Mouse (Mus musculus) brain, embryonic 18.5 days (tissue): Measurements from ENCODE around the gene Vmn2r88.
"Not testable (repeated sequence)": the region's sequence is repeated elsewhere in the genome, so short reads cannot be mapped to it uniquely, and the experiment has no call there.

Experiments used
- DNase-seq: peaks from one replicate; pipeline ENCODE4 v3.0.0-alpha.2; 2012; ENCODE audit warnings: low read depth, low spot score

Gene Vmn2r88

DNA sequence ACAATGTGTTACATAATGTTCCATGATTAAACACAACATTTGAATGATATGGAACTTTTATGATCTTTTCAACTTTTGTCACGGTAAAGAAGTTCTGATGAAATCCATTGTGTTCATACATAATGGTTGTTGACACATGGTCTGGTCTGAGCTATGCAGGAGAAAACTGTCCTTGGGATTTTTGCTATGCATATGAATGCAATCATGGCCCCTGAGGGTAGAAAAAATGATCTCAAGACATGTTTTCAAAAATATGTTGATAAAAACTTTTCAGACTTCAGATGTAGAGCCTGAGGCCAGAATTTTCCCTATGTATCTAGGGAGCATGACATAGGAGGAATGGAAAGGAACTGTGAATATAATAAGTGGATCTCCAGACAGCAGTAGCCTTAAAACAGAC is at the start of gene Vmn2r88:
Gene Vmn2r88, plus strand, starts transcription at position 301 of the 400 bp plus-strand sequence.
- DNase-seq, result no peak

DNA sequence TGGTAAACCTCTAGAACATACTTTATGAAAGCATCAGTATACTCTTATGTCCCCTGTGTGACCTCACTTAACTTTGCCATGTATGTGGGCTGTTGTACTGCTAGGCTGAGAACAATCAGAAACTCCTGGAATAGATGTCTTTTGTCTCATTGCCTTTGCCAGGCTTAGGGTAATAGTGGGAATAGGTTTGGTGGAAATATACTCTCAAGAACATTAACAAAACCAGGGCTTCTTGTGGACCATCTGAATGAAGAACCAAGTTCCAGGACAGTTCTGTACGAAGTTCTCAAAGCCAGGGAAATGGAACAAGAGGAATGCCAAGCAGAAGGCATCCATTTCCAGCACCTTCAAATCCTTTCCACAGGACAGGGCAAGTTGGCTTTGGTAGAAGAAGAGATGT is 49.2 kb upstream of the Vmn2r88 start, which contains the start of gene Gm7247:
Gene Gm7247, plus strand, starts transcription at position 301 of the 400 bp plus-strand sequence.
- DNase-seq, result no peak

DNA sequence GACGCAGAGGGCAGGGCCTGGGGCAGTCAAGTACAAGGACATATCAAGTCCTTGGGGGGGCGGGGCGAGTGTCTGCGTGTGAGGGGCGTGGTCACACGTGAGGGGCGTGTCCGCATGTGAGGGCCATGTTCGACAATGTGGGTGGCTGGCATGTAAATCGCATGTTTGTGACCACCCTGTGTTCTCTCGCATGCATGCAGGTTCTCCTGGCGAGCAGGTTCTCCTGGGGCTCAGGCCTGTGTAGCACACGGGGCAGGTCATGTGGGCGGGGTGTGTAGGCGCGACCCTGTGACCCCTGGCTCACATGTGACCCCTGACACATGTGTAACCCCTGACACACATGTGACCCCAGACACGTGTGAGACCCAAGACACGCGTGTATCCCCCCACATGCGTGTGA is 27.8 kb upstream of the Vmn2r88 start:
- no peak for DNase-seq

DNA sequence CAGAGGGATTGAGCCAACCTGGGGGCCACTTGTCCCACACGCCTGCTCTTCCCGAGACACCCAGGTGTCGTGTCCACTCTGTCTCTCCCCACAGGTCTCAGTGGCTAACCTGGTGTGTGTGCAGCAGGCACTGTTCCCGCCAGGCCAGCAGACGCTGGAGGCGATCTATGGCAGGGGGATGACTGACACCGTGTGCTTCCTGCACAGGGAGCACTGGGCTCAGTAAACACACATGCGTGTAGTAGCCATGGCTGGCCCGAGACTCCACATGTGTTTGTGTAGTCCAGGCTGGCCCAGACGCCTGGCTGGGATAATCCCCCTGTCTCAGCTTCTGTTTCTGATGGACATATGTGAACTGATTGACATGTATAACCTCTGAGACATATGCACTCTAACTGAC is 26.3 kb upstream of the Vmn2r88 start:
- DNase-seq, result no peak

GRCm38 (mm10) chr14:51385741-51386140 is 24.9 kb upstream of the Vmn2r88 start:
- no peak for DNase-seq

GRCm38 (mm10) chr14:51387768-51388167 is 22.9 kb upstream of the Vmn2r88 start:
- DNase-seq, result no peak

GRCm38 (mm10) chr14:51388222-51388621 is 22.4 kb upstream of the Vmn2r88 start:
- DNase-seq, result no peak

GRCm38 (mm10) chr14:51423885-51424284 is 13.3 kb downstream of the Vmn2r88 start:
- DNase-seq, result no peak

DNA sequence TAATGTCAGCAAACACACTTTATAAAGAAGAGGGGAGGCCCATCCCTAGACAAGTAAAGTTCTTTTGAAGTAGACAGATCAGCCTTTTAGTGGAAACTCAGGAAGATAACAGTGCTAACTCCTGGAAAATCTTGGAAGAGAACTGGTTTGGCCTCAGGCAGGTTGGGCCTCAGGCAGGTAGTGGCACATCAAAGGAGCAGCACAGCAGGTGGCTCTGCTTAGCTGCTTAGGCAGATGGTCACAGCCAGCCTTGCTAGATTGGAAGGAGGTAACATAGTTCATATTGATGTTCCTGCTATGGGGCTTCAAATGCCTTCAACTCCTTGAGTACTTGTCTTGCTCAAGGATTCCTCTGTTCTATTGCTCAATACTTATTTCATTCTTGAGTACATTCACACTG is 19.5 kb downstream of the Vmn2r88 start:
- not testable (repeated sequence) for DNase-seq

GRCm38 (mm10) chr14:51434546-51434945 is 23.9 kb downstream of the Vmn2r88 start:
- no peak for DNase-seq

- DNase-seq, result no peak
These were observed 24.4 kb downstream of the Vmn2r88 start for GRCm38 (mm10) chr14:51435020-51435419.

GRCm38 (mm10) chr14:51438955-51439354 is 28.3 kb downstream of the Vmn2r88 start:
- DNase-seq, result no peak

- not testable (repeated sequence) for DNase-seq
These were observed 40.9 kb downstream of the Vmn2r88 start, which contains the start of gene Vmn2r89 for GRCm38 (mm10) chr14:51451557-51451956. Gene Vmn2r89, plus strand, starts transcription at chr14:51451857.
